Comparison of ENCODE assay signal across 18 mouse cellular contexts in the genomic region with DNA sequence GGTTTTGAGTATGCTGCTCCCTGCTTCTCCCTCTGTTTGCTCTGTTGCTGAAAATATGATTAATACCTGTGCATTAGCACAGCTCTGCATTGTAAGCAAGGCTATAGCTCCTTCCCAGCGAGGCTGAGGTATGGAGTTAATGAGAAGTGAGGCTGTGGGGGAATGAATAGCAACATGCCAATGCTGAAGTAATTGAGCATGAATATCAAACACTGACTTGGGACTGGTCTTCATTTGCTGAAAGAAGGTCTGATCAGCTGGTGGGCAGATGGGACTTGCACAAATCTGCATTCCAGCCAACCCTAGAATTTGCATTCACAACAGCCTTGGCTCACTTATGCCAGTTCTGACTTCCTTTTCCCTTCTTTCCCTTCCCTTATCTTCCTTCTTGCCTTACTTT.
A peak's percentile ranks its signal among the peaks of the same experiment; 100 is the strongest.
DNase-seq lines count a peak whose midpoint lies in the region; ATAC-seq and TF ChIP-seq lines count a peak whose summit lies in the region.
"Had no signal": no experiment of that assay in that cellular context is flagged by ENCODE, and none has a peak within 500 bp of the region (broad histone marks: within the 10 kb centered on the region; RNA-seq: fewer than 3 reads in every experiment).

No protein-coding gene starts in this region.

- H3K4me2 ChIP-seq in neural tube, embryonic 11.5 days (ENCODE audit: low read depth), result no peak overlapping the region
- H3K4me2 ChIP-seq in forebrain, embryonic 14.5 days (ENCODE audit: low read length), result no peak overlapping the region
- no peak overlapping the region for H3K4me2 ChIP-seq in hindbrain, postnatal 0 days (ENCODE audit: low read depth, low read length)
- H3K4me2 ChIP-seq: embryonic facial prominence, embryonic 12.5 days; liver, embryonic 15.5 days had no signal

- WGBS in neural tube, embryonic 11.5 days, result 27% methylated on average over 1 of the region's 1 CpGs
- WGBS in forebrain, embryonic 14.5 days, result 14% methylated on average over 1 of the region's 1 CpGs
- WGBS in hindbrain, postnatal 0 days, result 38% methylated on average over 1 of the region's 1 CpGs

- H3K27ac ChIP-seq in neural tube, embryonic 11.5 days (ENCODE audit: low read depth, low read length), result no peak overlapping the region
- H3K27ac ChIP-seq in forebrain, embryonic 14.5 days (ENCODE audit: low read depth, low read length), result no peak overlapping the region
- no peak overlapping the region for H3K27ac ChIP-seq in hindbrain, postnatal 0 days
- H3K27ac ChIP-seq: embryonic facial prominence, embryonic 12.5 days; layer of hippocampus, adult 2 months; liver, embryonic 15.5 days; macrophage had no signal

- H3K4me3 ChIP-seq in neural tube, embryonic 11.5 days (ENCODE audit: low read depth, low read length), result no peak overlapping the region
- H3K4me3 ChIP-seq in forebrain, embryonic 14.5 days (ENCODE audit: low read depth, low read length), result no peak overlapping the region
- H3K4me3 ChIP-seq in hindbrain, postnatal 0 days (ENCODE audit: low read length), result no peak overlapping the region
- H3K4me3 ChIP-seq: embryonic facial prominence, embryonic 12.5 days; layer of hippocampus, adult 2 months; liver, embryonic 15.5 days had no signal

- no peak for TF ChIP-seq CTCF in hindbrain, postnatal 0 days (IDR thresholded peaks at IDR 0.05; ENCODE audit: low read depth)

- no peaks in the 10 kb centered on the region for H3K4me1 ChIP-seq in neural tube, embryonic 11.5 days (ENCODE audit: control insufficient read depth, insufficient read depth, low read length)
- peaks cover 3% of the 10 kb centered on the region; the same call in 1 of the 2 replicates for H3K4me1 ChIP-seq in forebrain, embryonic 14.5 days (ENCODE audit: control insufficient read depth, insufficient read depth, low read length)
- H3K4me1 ChIP-seq in hindbrain, postnatal 0 days (ENCODE audit: insufficient read depth, low read length), result no peaks in the 10 kb centered on the region
- H3K4me1 ChIP-seq: embryonic facial prominence, embryonic 12.5 days; liver, embryonic 15.5 days had no signal

- H3K9ac ChIP-seq in neural tube, embryonic 11.5 days (ENCODE audit: low read length), result no peak overlapping the region
- H3K9ac ChIP-seq in forebrain, embryonic 14.5 days (ENCODE audit: low read length), result no peak overlapping the region
- no peak overlapping the region for H3K9ac ChIP-seq in hindbrain, postnatal 0 days (replicated peaks; ENCODE audit: low read length)
- H3K9ac ChIP-seq: embryonic facial prominence, embryonic 12.5 days; liver, embryonic 15.5 days had no signal

- DNase-seq in neural tube, embryonic 11.5 days (ENCODE audit: low spot score), result peak; percentile 29
- DNase-seq in neural tube, embryonic 10.5 days (ENCODE audit: extremely low spot score, low spot score), result no peak
- peak; percentile 62 for DNase-seq in forebrain, embryonic 14.5 days (ENCODE audit: low spot score)
- peak; percentile 37 for DNase-seq in hindbrain, postnatal 0 days (ENCODE audit: low spot score)
- DNase-seq in thymus, postnatal 10 days (ENCODE audit: low spot score in 2 of 2), result no peak
- DNase-seq in spleen, postnatal 4 days (ENCODE audit: low spot score in 2 of 2), result no peak
- DNase-seq in layer of hippocampus, adult 11-12 months (ENCODE audit: low spot score), result no peak
- DNase-seq: adrenal gland, postnatal 14 days; heart, adult 18-20 months; heart, postnatal 14 days; kidney, adult 8-10 months; spleen, adult 18-20 months had no signal

- no peak for ATAC-seq in neural tube, embryonic 11.5 days (ENCODE audit: insufficient read depth, low FRiP score, low TSS enrichment)
- peak; percentile 54; the same call in 1 of the 2 replicates for ATAC-seq in forebrain, embryonic 14.5 days
- ATAC-seq in hindbrain, postnatal 0 days, result peak; percentile 45; the same call in 1 of the 2 replicates
- ATAC-seq: Patski had no signal

- no peaks in the 10 kb centered on the region for H3K9me3 ChIP-seq in neural tube, embryonic 11.5 days (ENCODE audit: control insufficient read depth, low read length)
- no peaks in the 10 kb centered on the region for H3K9me3 ChIP-seq in forebrain, embryonic 14.5 days (replicated peaks; ENCODE audit: control insufficient read depth, low read length)
- H3K9me3 ChIP-seq in hindbrain, postnatal 0 days (ENCODE audit: low read length), result no peaks in the 10 kb centered on the region
- H3K9me3 ChIP-seq: embryonic facial prominence, embryonic 12.5 days; liver, embryonic 15.5 days had no signal

- H3K36me3 ChIP-seq in neural tube, embryonic 11.5 days (ENCODE audit: control insufficient read depth, insufficient read depth, low read length), result no peaks in the 10 kb centered on the region
- no peaks in the 10 kb centered on the region for H3K36me3 ChIP-seq in forebrain, embryonic 14.5 days (ENCODE audit: control insufficient read depth, insufficient read depth, low read length)
- H3K36me3 ChIP-seq in hindbrain, postnatal 0 days (ENCODE audit: insufficient read depth, low read length), result no peaks in the 10 kb centered on the region
- H3K36me3 ChIP-seq: embryonic facial prominence, embryonic 12.5 days; liver, embryonic 15.5 days had no signal

- no peaks in the 10 kb centered on the region for H3K27me3 ChIP-seq in neural tube, embryonic 11.5 days (ENCODE audit: control insufficient read depth, insufficient read depth, low read length)
- H3K27me3 ChIP-seq in forebrain, embryonic 14.5 days (replicated peaks; ENCODE audit: control insufficient read depth, insufficient read depth, low read length), result no peaks in the 10 kb centered on the region
- H3K27me3 ChIP-seq in hindbrain, postnatal 0 days (ENCODE audit: insufficient read depth, low read length), result no peaks in the 10 kb centered on the region
- H3K27me3 ChIP-seq: CH12.LX; embryonic facial prominence, embryonic 12.5 days; liver, embryonic 15.5 days; Patski had no signal

Comparison
In these comparisons a context has a peak if more than half of its experiments do, and no peak if none do; other contexts are left out.
1. DNase-seq: peak in neural tube, embryonic 11.5 days (single experiment), forebrain, embryonic 14.5 days (single experiment) and hindbrain, postnatal 0 days (single experiment); none in neural tube, embryonic 10.5 days (single experiment), thymus, postnatal 10 days (0 of 2), spleen, postnatal 4 days (0 of 2) and layer of hippocampus, adult 11-12 months (single experiment).